Mouse (Mus musculus) retina, embryonic 14.5 days (tissue): ENCODE data around the gene B3gnt9.
"Not testable (repeated sequence)": the region's sequence is repeated elsewhere in the genome, so short reads cannot be mapped to it uniquely, and the experiment has no call there.

Experiments used
- DNase-seq: peaks from one replicate; pipeline ENCODE4 v3.0.0-alpha.2; 2015; ENCODE audit warnings: low spot score

The B3gnt9 gene

GRCm38 (mm10) chr8:105254966-105255350, at the start of gene B3gnt9:
Gene B3gnt9, minus strand, starts transcription at chr8:105255153.
- no peak for DNase-seq

- no peak for DNase-seq
Observed at GRCm38 (mm10) chr8:105303874-105304273, 48.9 kb upstream of the B3gnt9 start.

- DNase-seq: no peak
Observed at GRCm38 (mm10) chr8:105303396-105303795, 48.4 kb upstream of the B3gnt9 start.

DNA sequence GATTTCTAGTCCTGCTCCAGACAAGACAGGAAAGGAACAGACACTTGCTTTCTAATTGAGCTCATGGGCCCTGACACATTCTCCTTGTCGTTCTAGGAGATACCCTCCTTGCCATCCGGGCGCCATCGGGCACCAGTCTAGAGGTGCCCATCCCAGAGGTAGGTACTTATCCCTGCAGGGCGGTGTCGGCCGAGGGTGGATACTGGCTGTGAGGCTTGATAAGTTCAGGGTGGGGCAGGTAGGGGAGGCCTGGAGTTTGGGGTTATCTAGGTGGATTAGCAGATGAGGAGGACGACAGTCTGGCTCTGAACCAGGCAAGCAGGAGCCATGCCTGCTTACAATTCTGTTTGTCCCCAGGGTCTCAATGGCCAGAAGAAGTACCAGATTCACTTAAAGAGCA, 45.0 kb upstream of the B3gnt9 start:
- DNase-seq: no peak

- no peak for DNase-seq
Observed at GRCm38 (mm10) chr8:105298351-105299252, 43.6 kb upstream of the B3gnt9 start.

DNA sequence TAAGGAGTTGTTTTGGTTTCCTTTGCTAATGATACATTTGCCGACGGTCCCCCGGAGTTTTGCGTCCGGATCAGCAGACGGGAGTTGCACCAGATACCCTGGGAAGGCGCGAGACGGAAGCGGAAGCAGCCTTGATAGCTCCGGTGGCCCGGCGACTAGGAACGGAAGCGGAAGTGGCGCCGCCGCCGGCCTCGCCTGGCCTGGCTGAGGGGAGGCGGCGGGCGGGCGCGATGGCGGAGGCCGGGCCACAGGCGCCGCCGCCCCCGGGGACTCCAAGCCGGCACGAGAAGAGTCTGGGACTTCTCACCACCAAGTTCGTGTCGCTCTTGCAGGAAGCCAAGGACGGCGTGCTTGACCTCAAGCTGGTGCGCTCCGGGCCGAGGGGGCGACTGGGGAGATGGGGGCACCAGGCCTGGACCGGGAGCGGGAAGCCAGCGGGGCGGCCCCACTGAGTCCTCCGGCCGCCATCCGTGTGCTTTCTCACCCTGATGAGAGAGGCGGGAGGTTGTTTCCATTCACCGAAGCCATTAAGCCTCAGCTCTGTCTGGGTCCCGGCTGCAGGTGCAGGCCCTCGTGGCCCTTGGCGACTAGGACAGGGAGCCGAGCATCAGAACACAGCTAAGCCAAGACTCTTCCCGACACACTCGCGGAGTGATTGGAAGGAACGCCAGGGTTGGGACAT, 42.7 kb upstream of the B3gnt9 start, which contains the start of gene E2f4:
E2f4 (plus strand) TSS at position 153 of the 682 bp plus-strand sequence.
- DNase-seq: peak; percentile 92

GRCm38 (mm10) chr8:105295895-105296573, 41.1 kb upstream of the B3gnt9 start, which contains the start of gene Exoc3l:
Gene Exoc3l, minus strand, starts transcription at chr8:105296101.
- no peak for DNase-seq

GRCm38 (mm10) chr8:105295256-105295655, 40.3 kb upstream of the B3gnt9 start:
- no peak for DNase-seq

GRCm38 (mm10) chr8:105294776-105295175, 39.8 kb upstream of the B3gnt9 start:
- DNase-seq: no peak

GRCm38 (mm10) chr8:105293405-105293804, 38.5 kb upstream of the B3gnt9 start:
- no peak for DNase-seq

GRCm38 (mm10) chr8:105292471-105292870, 37.5 kb upstream of the B3gnt9 start:
- no peak for DNase-seq

GRCm38 (mm10) chr8:105291802-105292201, 36.8 kb upstream of the B3gnt9 start:
- not testable (repeated sequence) for DNase-seq

GRCm38 (mm10) chr8:105291364-105291763, 36.4 kb upstream of the B3gnt9 start:
- DNase-seq: not testable (repeated sequence)

DNA sequence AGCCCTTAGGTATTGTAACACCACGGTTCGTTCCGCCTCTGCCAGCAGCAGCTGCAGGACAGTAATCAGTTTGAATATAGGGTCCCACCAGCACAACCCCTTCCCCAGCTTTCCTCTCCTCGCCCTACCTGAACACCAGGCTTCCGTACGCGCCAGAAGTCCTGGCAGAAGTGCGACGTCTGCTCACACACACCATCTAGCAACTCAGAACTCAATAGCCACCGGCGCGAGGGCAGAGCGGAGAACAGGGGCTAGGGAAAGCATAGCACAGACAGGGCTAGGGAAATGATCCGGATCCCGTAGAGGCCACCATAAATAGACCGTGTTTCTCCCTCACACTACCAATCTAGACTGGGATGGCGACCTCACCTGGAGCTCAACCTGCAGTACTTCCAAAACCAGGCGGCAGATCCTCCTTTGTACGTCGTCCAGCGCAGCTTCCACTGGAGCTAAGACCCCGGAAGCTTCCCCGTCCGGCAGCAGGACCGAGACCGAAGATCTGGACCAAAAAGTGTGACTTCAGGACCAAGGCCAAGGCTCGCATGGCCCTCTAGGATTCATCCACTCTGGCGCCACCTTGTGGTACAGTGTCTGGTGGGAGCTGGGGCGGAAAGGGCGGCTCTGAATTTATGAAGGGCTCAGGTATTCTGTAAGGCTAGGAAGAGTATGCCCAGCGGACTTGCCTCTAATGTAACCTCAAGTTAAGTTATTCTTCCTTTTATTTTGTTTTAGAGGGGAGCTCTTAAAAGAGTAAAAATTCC, 35.8 kb upstream of the B3gnt9 start:
- DNase-seq: peak; percentile 95

- peak; percentile 74 for DNase-seq
Observed at GRCm38 (mm10) chr8:105289805-105290460, 35.0 kb upstream of the B3gnt9 start, which contains the start of gene 4931428F04Rik. Gene 4931428F04Rik, minus strand, starts transcription at chr8:105289864.

GRCm38 (mm10) chr8:105288958-105289732, 34.2 kb upstream of the B3gnt9 start:
- DNase-seq: peak; percentile 96

- DNase-seq: no peak
Observed at GRCm38 (mm10) chr8:105288231-105288630, 33.3 kb upstream of the B3gnt9 start.

DNA sequence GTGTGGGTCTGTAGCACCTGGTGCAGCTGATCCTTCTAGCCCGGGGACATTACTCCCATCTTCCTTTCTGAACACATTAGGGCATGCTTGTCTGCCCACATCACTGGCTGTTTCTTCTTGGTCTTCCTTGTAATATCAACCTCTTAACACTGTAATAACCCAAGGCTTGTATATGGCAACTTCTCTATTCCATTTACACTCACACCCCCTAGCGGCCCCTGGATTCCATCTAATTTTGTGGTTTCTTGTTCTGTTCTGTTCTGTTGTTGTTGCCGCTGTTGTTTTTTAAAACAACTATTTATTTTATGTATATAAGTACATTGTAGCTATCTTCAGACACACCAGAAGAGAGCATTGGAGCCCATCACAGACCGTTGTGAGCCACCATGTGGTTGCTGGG, 32.0 kb upstream of the B3gnt9 start:
- no peak for DNase-seq

GRCm38 (mm10) chr8:105285514-105285913, 30.6 kb upstream of the B3gnt9 start:
- no peak for DNase-seq

GRCm38 (mm10) chr8:105283074-105283473, 28.1 kb upstream of the B3gnt9 start:
- DNase-seq: peak; percentile 60
